Mouse (Mus musculus) granulocyte monocyte progenitor cell, adult 5-6 weeks (primary cell): ENCODE measurements around the gene Dhtkd1. TPM values are rescaled to one million over a fixed set of nuclear protein-coding genes. Genes with fewer than 3 reads are reported as not detected.
"Not testable (repeated sequence)": the region's sequence is repeated elsewhere in the genome, so short reads cannot be mapped to it uniquely, and the experiment has no call there.

Experiments used
- ATAC-seq: replicated peaks from 2 replicates; pipeline ENCODE4 v1.8.0; 2016; ENCODE audit warnings: mild to moderate bottlenecking, moderate TSS enrichment, inconsistent platforms; ENCODE audit not compliant: poor library complexity, severe bottlenecking
- total RNA-seq, 2 experiments: library from RNA; stranded (forward) in 1 of 2; stranded (reverse) in 1 of 2; fragments of 200-712, 200-1000 nt in 1 of 2; fragments of >200 nt in 1 of 2; fragmentation: Nextera tagmentation in 1 of 2; gene quantifications; 2 replicates each; pipeline ENCODE4 v1.2.3; 2014 to 2017

The Dhtkd1 gene
- 0.45 and 3.7 TPM in 2 replicates for total RNA-seq (2014; fragmentation: Nextera tagmentation)
- 0.10 and 0.17 TPM in 2 replicates for total RNA-seq (2017)

- ATAC-seq = peak; percentile 93
Measured at GRCm38 (mm10) chr2:5942416-5943032, at the start of gene Dhtkd1. Gene Dhtkd1, minus strand, starts transcription at chr2:5942792.

DNA sequence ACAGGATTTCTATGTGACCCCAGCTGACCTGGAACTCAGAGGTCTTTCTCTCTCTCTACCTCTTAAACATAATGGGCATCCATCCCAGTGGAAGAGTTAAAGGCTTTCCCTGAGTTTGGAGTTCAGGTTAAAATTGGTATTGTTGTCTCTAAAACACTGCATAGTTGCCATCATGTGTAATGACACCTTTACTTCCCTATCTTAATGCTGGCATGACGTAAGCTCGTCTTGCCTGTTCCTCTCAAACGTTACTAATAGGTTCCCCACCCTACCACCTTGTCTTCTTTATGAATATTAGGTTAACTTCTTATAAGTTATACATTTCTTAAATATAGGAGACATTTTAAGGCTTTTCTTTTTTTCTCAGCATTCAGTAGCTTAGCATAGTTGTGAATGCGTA, 34.9 kb upstream of the Dhtkd1 start:
- ATAC-seq = no peak

GRCm38 (mm10) chr2:5970629-5971028, 28.0 kb upstream of the Dhtkd1 start:
- not testable (repeated sequence) for ATAC-seq

- ATAC-seq = peak; percentile 96
Measured at GRCm38 (mm10) chr2:5965972-5966371, 23.4 kb upstream of the Dhtkd1 start.

DNA sequence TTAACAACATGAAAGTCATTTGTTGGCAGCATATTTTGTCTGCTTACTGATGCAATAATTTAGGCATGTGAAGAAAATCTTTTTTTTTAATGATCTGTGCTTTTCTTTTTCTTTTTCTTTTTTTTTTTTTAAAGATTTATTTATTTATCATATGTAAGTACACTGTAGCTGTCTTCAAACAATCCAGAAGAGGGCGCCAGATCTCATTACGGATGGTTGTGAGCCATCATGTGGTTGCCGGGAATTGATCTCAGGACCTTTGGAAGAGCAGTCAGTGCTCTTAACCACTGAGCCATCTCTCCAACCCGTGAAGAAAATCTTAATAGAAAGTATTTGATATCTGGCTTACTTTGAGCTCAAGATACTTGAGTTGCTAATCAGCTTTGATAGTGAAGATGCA, 21.1 kb upstream of the Dhtkd1 start:
- ATAC-seq = not testable (repeated sequence)

DNA sequence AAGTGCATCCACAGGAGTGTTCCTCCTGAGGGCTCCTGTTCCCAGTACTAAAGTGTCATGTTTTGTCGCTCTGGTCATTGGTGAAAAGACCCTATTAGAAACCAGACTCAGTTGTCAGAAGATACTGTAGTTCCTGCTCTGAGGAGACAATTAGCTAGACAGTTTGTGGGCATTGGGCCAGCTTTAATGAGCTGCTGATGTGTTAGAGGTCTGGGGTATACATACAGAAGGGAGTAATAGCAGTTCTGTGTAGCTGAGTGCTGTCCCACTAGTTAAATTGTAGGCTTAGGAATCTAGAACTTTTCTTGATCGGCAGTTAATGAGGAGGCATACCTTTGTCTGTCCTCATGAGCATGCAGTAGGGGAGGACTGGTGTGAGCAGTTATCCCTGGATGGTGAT, 19.7 kb upstream of the Dhtkd1 start:
- ATAC-seq = no peak

DNA sequence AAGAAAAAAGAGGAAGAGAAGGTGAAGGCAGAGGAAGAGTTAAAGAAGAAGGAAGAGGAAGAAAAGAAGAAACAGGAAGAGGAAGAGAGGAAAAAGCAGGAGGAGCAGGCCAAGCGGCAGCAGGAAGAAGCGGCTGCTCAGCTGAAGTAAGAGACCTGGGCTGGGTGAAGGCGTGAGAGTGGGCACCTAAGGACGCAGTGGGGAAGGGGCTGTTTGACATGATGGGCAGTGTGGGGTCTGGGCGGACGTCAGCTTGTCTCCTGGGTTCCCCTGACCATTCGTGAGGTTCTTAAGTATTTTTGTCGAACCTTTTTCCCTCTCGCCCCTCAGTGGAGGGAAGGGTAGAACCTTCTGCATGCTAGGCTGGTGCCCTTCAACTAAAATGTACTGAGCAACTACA, 15.1 kb upstream of the Dhtkd1 start:
- ATAC-seq = peak; percentile 59

DNA sequence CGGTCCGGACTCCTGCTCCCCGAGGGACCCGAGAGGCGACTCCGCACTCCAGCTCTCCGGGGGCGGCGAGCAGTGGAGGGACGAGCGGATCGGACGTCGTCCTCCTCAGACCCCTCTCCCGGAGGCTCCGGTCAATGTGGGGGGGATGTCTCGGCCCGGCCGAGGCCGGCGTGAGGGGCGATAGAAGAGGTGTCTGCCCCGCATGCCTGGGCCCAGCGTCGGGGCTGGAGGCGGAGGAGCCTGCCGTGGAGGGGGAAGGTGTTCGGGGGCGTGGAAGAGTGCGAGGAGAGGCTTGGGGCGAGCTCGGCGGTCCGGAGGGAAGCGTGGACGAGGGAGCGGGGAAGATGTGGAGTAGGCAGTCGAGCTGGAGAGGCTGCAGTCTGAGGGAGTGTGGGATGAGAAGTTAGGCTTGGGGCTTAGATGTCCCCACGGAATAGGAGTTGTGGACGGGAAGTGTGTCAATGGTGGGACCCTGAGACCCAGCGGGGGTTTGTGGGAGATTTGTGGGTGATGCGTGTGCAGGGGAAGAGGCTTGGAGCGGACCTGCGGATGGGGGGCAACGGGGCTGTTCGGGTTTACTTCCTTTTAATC, 9.1 kb upstream of the Dhtkd1 start:
- peak; percentile 61 for ATAC-seq

DNA sequence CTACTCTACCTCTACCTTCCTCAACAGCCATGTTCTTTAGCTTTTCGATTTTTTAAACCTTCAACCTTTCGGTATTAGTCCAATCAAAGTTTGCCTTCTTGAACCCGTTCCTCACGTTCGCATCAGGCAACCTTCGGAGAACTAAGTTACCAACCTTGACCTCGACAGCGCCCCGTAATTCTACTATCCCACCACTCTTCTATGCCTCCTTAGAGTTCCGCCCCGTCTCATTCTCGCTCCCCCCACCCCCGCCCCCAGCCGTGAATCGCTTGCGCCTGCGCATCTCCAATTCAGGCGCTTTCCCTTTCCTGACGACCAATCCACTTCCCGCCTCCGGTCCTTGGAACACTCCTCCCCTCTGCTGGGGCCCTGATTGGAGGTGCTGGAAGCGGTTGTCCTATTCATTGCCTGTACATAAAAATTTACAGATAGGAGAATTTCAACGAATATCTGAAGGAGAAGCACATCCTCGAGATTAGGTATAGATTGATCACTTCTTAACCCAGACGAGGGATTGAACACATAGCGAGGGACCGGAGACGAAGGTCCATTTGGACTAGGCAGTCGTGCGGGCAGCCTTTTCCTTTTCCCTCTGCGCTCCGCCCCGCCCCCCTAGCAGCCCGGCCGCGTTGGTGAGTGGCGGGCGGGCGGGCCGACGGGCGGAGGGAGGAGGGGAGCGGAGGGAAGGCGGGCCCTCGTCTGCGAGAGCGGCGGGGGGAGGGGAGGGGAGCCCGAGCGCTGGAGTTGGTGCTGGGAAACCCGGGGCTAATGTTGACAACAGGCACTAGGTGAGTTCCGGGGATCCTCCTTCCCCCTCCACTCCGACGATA, 8.4 kb upstream of the Dhtkd1 start, which contains the start of gene Upf2:
Upf2 (plus strand) TSS at position 704 of the 830 bp plus-strand sequence.
- ATAC-seq = peak; percentile 83

DNA sequence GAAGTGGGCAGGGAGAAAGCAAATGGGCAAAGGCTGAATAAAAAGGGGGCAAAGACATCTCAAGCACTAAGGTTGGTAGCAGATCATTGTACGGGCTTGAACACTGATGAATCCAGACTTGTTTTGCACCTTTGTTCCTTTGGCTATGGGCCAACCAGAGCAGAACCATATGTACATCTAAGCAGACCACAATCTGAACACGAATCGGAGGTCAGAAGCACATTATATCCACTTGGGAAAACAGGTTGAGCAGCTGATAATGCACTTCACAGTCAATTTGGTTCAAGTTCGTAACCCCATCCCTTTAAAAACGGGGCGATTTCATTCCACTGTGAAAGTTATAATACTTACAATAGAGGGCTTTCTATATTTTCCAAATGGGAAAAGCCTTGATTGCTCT, 7.7 kb upstream of the Dhtkd1 start:
- no peak for ATAC-seq

GRCm38 (mm10) chr2:5949821-5950220, 7.2 kb upstream of the Dhtkd1 start:
- not testable (repeated sequence) for ATAC-seq

DNA sequence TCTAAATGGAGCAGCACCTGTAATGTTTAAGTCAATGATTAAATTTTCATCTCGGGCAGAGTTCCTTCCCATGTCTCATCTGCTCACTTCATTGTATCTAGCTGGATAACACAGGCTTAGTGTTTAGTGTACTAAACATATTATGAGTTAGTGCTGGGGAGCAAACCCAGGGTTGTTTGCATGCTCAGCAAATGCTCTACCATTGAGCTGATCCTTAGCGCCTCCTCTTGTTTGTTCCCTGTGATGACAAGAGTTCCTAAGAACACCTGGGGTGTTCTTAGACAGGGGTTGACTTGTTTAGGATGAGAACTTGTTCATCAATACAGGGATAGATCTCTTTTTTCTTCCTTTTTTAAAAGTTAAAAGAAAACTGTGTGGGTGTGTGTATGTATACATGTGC, 6.4 kb upstream of the Dhtkd1 start:
- ATAC-seq = no peak

DNA sequence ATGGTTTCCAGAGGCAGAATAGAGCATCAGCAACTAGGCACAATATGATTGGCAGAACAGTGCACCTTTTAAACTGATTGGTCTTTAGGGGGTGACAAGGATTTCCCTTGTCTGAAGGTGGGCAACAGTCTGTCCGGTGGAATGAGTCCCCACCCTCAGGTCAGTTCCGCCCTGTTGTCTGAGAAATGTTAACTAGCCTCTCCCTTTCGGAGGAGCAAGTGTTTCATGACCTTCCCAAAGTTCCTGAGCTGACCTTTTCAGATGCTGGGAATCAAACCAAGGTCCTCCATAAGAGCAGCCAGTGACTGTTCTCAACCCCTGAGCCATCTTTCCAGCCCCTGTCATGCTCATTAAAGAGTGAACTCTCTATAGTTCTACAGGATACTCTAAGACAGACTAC, 4.3 kb upstream of the Dhtkd1 start:
- ATAC-seq = no peak

GRCm38 (mm10) chr2:5945629-5946028, 3.0 kb upstream of the Dhtkd1 start:
- ATAC-seq = no peak

DNA sequence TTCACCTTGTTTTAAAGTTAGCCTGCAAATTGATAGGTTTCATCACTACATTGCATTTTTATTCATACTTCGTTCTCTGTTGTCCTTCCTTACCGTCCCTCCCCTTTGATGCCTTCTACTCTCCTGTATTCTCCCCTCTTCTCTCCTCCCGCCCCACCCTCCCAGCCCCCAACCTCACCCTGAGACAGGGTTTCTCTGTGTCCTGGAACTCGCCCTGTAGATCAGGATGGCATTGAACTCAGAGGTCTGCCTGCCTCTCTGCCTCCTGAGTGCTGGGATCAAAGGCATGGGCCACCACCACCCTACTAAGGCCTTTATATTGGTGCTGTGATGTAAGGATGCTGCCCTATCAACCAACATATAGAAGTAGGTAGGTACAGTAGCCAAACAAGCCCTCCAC, 479 bp upstream of the Dhtkd1 start:
- no peak for ATAC-seq

GRCm38 (mm10) chr2:5941861-5942415, 654 bp downstream of the Dhtkd1 start:
- no peak for ATAC-seq

GRCm38 (mm10) chr2:5940936-5941335, 1.7 kb downstream of the Dhtkd1 start:
- ATAC-seq = no peak

- ATAC-seq = no peak
Measured at GRCm38 (mm10) chr2:5939911-5940310, 2.7 kb downstream of the Dhtkd1 start.

- ATAC-seq = no peak
Measured at GRCm38 (mm10) chr2:5939319-5939718, 3.3 kb downstream of the Dhtkd1 start.

DNA sequence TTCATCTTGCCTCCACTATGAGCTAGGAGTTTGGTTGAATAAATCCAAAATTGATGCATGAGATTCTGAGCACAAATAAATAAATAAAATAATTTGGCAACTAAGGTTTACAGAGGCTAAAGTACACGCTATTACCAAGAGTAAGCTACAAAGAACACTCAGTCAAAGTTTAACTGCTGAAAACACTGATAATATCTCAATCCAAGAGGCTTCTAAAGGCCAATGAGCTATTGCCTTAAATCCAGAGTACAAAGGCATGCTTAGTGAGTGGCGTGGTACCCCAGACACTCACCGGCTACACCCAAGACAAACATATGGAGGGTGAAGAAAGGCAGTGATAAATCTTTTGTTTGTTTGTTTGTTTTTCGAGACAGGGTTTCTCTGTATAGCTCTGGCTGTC, 6.0 kb downstream of the Dhtkd1 start:
- ATAC-seq = no peak

DNA sequence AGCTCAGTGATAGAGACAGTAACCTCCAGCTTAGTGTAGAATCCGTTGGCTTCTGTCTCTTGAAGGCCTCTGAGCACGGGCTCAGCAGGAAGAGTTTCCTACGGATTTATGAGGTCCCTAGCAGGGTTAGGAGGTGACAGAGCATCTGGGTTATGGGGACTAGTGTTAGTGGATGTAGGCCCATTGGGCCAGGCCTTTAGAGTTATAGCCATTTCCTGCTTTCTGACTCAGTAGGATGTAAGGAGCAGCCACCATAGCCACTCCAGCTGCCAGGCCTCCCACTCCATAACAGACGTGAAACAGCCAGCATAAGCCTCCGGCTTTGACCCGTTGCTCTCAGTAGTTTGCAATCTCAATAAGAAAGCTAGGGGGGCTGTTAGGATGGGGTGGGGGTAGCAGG, 6.5 kb downstream of the Dhtkd1 start:
- ATAC-seq = no peak
